Mouse (Mus musculus) myocyte (in vitro differentiated cells): ENCODE measurements around the gene Stat3. TPM values are rescaled to one million over a fixed set of nuclear protein-coding genes. Genes with fewer than 3 reads are reported as not detected.

ENCODE experiments used
- H3K27me3 ChIP-seq: one replicate; pipeline ENCODE4 v1.6.1; 2011; ENCODE audit not compliant: control insufficient read depth, insufficient read depth, insufficient read length
- H3K36me3 ChIP-seq: one replicate; pipeline ENCODE4 v1.6.1; 2011; ENCODE audit not compliant: control insufficient read depth, insufficient read depth
- H3K4me2 ChIP-seq: one replicate; pipeline ENCODE4 v1.6.1; 2011; ENCODE audit warnings: low read depth, control low read depth
- H3K4me3 ChIP-seq: one replicate; pipeline ENCODE4 v1.5.1; 2011; ENCODE audit warnings: mild to moderate bottlenecking, control low read depth, moderate library complexity
- H3K79me2 ChIP-seq: one replicate; pipeline ENCODE4 v1.6.1; 2011; ENCODE audit not compliant: control insufficient read depth, insufficient read depth
- H3ac ChIP-seq: one replicate; pipeline ENCODE4 v1.6.1; 2011; ENCODE audit not compliant: control insufficient read depth, insufficient read length
- CEBPB ChIP-seq: IDR thresholded peaks from 2 replicates; pipeline ENCODE4 v1.6.1; 2011; ENCODE audit warnings: mild to moderate bottlenecking, moderate library complexity; ENCODE audit not compliant: poor library complexity, insufficient read depth, severe bottlenecking
- E2F4 ChIP-seq: IDR thresholded peaks from one replicate; pipeline ENCODE4 v1.6.1; 2011; ENCODE audit warnings: mild to moderate bottlenecking, control low read depth, moderate library complexity; ENCODE audit not compliant: insufficient read depth
- MAX ChIP-seq: IDR thresholded peaks from one replicate; pipeline ENCODE4 v1.6.1; 2011; ENCODE audit warnings: low read depth, mild to moderate bottlenecking, control low read depth
- MYOD1 ChIP-seq, 3 experiments: IDR thresholded peaks; one replicate each; pipeline ENCODE4 v1.6.1; 2011; ENCODE audit warnings: control low read depth in 2 of 3, low read depth in 2 of 3, mild to moderate bottlenecking in 2 of 3, moderate library complexity in 1 of 3; ENCODE audit not compliant: insufficient read length in 2 of 3, control insufficient read depth in 1 of 3
- MYOG ChIP-seq, 3 experiments: IDR thresholded peaks; one replicate each; pipeline ENCODE4 v1.6.1; 2011; ENCODE audit warnings: control low read depth in 2 of 3, low read depth in 2 of 3, mild to moderate bottlenecking in 2 of 3; ENCODE audit not compliant: insufficient read length in 2 of 3, control insufficient read depth in 1 of 3, insufficient read depth in 1 of 3
- POLR2A ChIP-seq: IDR thresholded peaks from one replicate; pipeline ENCODE4 v1.6.1; 2011; ENCODE audit warnings: low read depth, mild to moderate bottlenecking, control low read depth, moderate library complexity; ENCODE audit not compliant: insufficient read length
- POLR2AphosphoS2 ChIP-seq: IDR thresholded peaks from one replicate; pipeline ENCODE4 v1.6.1; 2011; ENCODE audit warnings: low read depth, control low read depth; ENCODE audit not compliant: insufficient read length
- REST ChIP-seq: IDR thresholded peaks from one replicate; pipeline ENCODE4 v1.6.1; 2011; ENCODE audit warnings: mild to moderate bottlenecking, control low read depth, moderate library complexity; ENCODE audit not compliant: insufficient read depth, insufficient read length
- SRF ChIP-seq: IDR thresholded peaks from one replicate; pipeline ENCODE4 v1.6.1; 2011; ENCODE audit warnings: low read depth; ENCODE audit not compliant: control insufficient read depth, insufficient read length
- TCF12 ChIP-seq: IDR thresholded peaks from one replicate; pipeline ENCODE4 v1.6.1; 2011; ENCODE audit warnings: mild to moderate bottlenecking, control low read depth; ENCODE audit not compliant: poor library complexity, insufficient read depth, severe bottlenecking
- TCF3 ChIP-seq: IDR thresholded peaks from one replicate; pipeline ENCODE4 v1.6.1; 2011; ENCODE audit warnings: low read depth, control low read depth; ENCODE audit not compliant: insufficient read length
- USF1 ChIP-seq: IDR thresholded peaks from one replicate; pipeline ENCODE4 v1.6.1; 2011; ENCODE audit warnings: low read depth, mild to moderate bottlenecking, control low read depth, moderate library complexity
- polyA plus RNA-seq: library from polyadenylated mRNA; unstranded; fragments of >200 nt; fragmentation: generic; extraction: Trizol; gene quantifications from one replicate; pipeline ENCODE4 v1.2.1, GENCODE M21; 2012; ENCODE audit warnings: missing spikeins

Stat3 gene
- polyA plus RNA-seq, 1 experiment, result 93.7 TPM

DNA sequence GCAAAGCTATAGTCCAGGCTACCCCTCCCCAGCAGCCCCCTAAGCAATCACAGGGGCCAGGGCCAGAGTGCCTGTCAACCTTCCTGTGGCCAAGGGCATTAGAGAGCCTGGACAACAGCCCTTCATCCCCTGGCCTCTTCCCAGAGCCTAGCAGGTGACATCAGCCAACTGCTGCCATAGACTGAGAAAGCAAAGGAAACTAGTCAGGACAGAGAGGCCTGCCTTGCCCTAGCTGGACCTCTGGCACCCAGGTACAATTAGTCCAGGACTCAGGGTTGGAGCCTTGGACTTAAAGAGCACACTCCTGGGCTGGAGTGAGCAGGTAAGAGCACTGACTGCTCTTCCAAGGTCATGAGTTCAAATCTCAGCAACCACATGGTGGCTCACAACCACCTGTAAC is 53.9 kb downstream of the Stat3 start:
- no peak for TF ChIP-seq E2F4
- TF ChIP-seq TCF3, result no peak
- no peak for TF ChIP-seq TCF12
- TF ChIP-seq POLR2AphosphoS2, result no peak
- no peak for TF ChIP-seq CEBPB
- TF ChIP-seq POLR2A, result no peak
- H3K36me3 ChIP-seq, result peaks cover 18% of the 10 kb centered on the region
- no peak overlapping the region for H3ac ChIP-seq
- no peak overlapping the region for H3K4me2 ChIP-seq
- H3K4me3 ChIP-seq, result no peak overlapping the region
- H3K27me3 ChIP-seq, result no peaks in the 10 kb centered on the region
- H3K79me2 ChIP-seq, result no peaks in the 10 kb centered on the region

- Histone ChIP-seq H3K4me2 (no peak overlapping the region), H3K4me3 (no peak overlapping the region), H3K27me3 (no peaks in the 10 kb centered on the region), H3K36me3 (peaks cover 4% of the 10 kb centered on the region), H3ac (no peak overlapping the region), H3K79me2 (no peaks in the 10 kb centered on the region)
- TF ChIP-seq MYOG (IDR thresholded peaks at IDR 0.05; ENCODE audit: control insufficient read depth in 1 of 3, insufficient read depth in 1 of 3, insufficient read length in 2 of 3, low read depth in 2 of 3) (no peak), TCF12 (no peak), CEBPB (no peak), REST (no peak), USF1 (no peak), E2F4 (no peak), TCF3 (no peak), MAX (no peak), POLR2AphosphoS2 (no peak), SRF (no peak), MYOD1 (IDR thresholded peaks at IDR 0.05; ENCODE audit: control insufficient read depth in 1 of 3, insufficient read length in 2 of 3, low read depth in 2 of 3) (no peak), POLR2A (no peak)
Observed at GRCm38 (mm10) chr11:100883640-100884039, 55.7 kb downstream of the Stat3 start.

GRCm38 (mm10) chr11:100879321-100880078 is 59.8 kb downstream of the Stat3 start:
- no peak overlapping the region for H3K4me2 ChIP-seq
- no peak for TF ChIP-seq USF1
- no peak for TF ChIP-seq REST
- TF ChIP-seq SRF, result no peak
- TF ChIP-seq E2F4, result no peak
- TF ChIP-seq POLR2A, result no peak
- no peak for TF ChIP-seq TCF3
- no peak for TF ChIP-seq MYOG (IDR thresholded peaks at IDR 0.05; ENCODE audit: control insufficient read depth in 1 of 3, insufficient read depth in 1 of 3, insufficient read length in 2 of 3, low read depth in 2 of 3)
- no peak for TF ChIP-seq CEBPB
- TF ChIP-seq MYOD1 (IDR thresholded peaks at IDR 0.05; ENCODE audit: control insufficient read depth in 1 of 3, insufficient read length in 2 of 3, low read depth in 2 of 3), result no peak
- TF ChIP-seq POLR2AphosphoS2, result no peak
- TF ChIP-seq TCF12, result no peak
- no peak for TF ChIP-seq MAX

GRCm38 (mm10) chr11:100875761-100876160 is 63.6 kb downstream of the Stat3 start:
- Histone ChIP-seq H3K4me3 (no peak overlapping the region), H3ac (no peak overlapping the region), H3K79me2 (no peaks in the 10 kb centered on the region), H3K4me2 (no peak overlapping the region), H3K27me3 (no peaks in the 10 kb centered on the region), H3K36me3 (peaks cover 16% of the 10 kb centered on the region)
- TF ChIP-seq TCF12 (no peak), REST (no peak), SRF (no peak), POLR2A (no peak), MYOD1 (IDR thresholded peaks at IDR 0.05; ENCODE audit: control insufficient read depth in 1 of 3, insufficient read length in 2 of 3, low read depth in 2 of 3) (no peak), POLR2AphosphoS2 (no peak), TCF3 (no peak), CEBPB (no peak), MYOG (IDR thresholded peaks at IDR 0.05; ENCODE audit: control insufficient read depth in 1 of 3, insufficient read depth in 1 of 3, insufficient read length in 2 of 3, low read depth in 2 of 3) (no peak), E2F4 (no peak), USF1 (no peak), MAX (no peak)

More at GRCm38 (mm10) chr11:100879321-100880078, 59.8 kb downstream of the Stat3 start:
- Histone ChIP-seq H3K4me3 (no peak overlapping the region), H3K27me3 (no peaks in the 10 kb centered on the region), H3ac (no peak overlapping the region), H3K36me3 (peaks cover 12% of the 10 kb centered on the region), H3K79me2 (no peaks in the 10 kb centered on the region)
